Comparison of ENCODE assay signal across 28 mouse cellular contexts in the genomic region with DNA sequence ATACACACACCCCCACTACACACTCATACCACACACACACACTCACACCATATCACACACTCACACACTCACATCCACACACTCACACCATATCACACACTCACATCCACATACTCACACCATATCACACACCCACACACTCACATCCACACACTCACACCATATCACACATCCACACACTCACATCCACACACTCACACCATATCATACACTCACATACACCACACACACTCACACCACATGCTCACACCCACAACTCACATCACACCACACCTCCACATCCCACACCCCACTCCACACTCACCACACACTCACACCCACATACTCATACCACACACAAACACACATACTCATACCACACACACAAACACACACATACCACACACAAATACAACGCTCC.
"Had no signal": no experiment of that assay in that cellular context is flagged by ENCODE, and none has a peak within 500 bp of the region (broad histone marks: within the 10 kb centered on the region; RNA-seq: fewer than 3 reads in every experiment).

No protein-coding gene starts in this region.

- H3K4me2 ChIP-seq: heart, embryonic 12.5 days; hindbrain, embryonic 12.5 days; hindbrain, embryonic 14.5 days; intestine, embryonic 15.5 days; limb, embryonic 12.5 days; liver, embryonic 11.5 days; liver, embryonic 13.5 days; liver, embryonic 15.5 days had no signal

- H3K27ac ChIP-seq: gastrocnemius, adult 2 months; heart, embryonic 10.5 days; hindbrain, embryonic 10.5 days; hindbrain, embryonic 12.5 days; hindbrain, embryonic 14.5 days; intestine, embryonic 15.5 days; layer of hippocampus, adult 2 months; left cerebral cortex, adult 2 months; limb, embryonic 10.5 days; limb, embryonic 12.5 days; liver, embryonic 13.5 days; liver, embryonic 15.5 days had no signal

- H3K27me3 ChIP-seq: heart, embryonic 12.5 days; intestine, embryonic 15.5 days; limb, embryonic 12.5 days; liver, embryonic 13.5 days; liver, embryonic 15.5 days had no signal

- H3K9me3 ChIP-seq: heart, embryonic 10.5 days; heart, embryonic 12.5 days; hindbrain, embryonic 10.5 days; hindbrain, embryonic 12.5 days; intestine, embryonic 15.5 days; limb, embryonic 10.5 days; limb, embryonic 12.5 days; liver, embryonic 13.5 days; liver, embryonic 15.5 days had no signal

- H3K4me1 ChIP-seq: intestine, embryonic 15.5 days; limb, embryonic 12.5 days; liver, embryonic 13.5 days; liver, embryonic 15.5 days had no signal

- DNase-seq: gastrocnemius, adult 2 months; gastrocnemius, postnatal 10 days; gastrocnemius, postnatal 25 days; heart, adult 18-20 months; heart, postnatal 10 days; heart, postnatal 4 days; kidney, adult 18-20 months; kidney, adult 8-10 months; kidney, postnatal 10 days; kidney, postnatal 25 days; kidney, postnatal 4 days; liver; liver, embryonic 13.5 days had no signal

- H3K9ac ChIP-seq: heart, embryonic 12.5 days; hindbrain, embryonic 12.5 days; hindbrain, embryonic 14.5 days; intestine, embryonic 15.5 days; limb, embryonic 12.5 days; liver, embryonic 13.5 days; liver, embryonic 15.5 days had no signal

- ATAC-seq: hindbrain, embryonic 16.5 days; inflammation-experienced regulatory T-cells, adult 6 months; intestine, embryonic 15.5 days; intestine, postnatal 0 days had no signal

- H3K36me3 ChIP-seq: heart, embryonic 10.5 days; heart, embryonic 12.5 days; hindbrain, embryonic 10.5 days; hindbrain, embryonic 12.5 days; intestine, embryonic 15.5 days; limb, embryonic 10.5 days; limb, embryonic 12.5 days; liver, embryonic 13.5 days; liver, embryonic 15.5 days had no signal

- H3K4me3 ChIP-seq: gastrocnemius, adult 2 months; heart, embryonic 10.5 days; heart, embryonic 12.5 days; hindbrain, embryonic 10.5 days; hindbrain, embryonic 12.5 days; intestine, embryonic 15.5 days; layer of hippocampus, adult 2 months; left cerebral cortex, adult 2 months; limb, embryonic 10.5 days; limb, embryonic 12.5 days; liver, embryonic 13.5 days; liver, embryonic 15.5 days had no signal
